In the genomic region with DNA sequence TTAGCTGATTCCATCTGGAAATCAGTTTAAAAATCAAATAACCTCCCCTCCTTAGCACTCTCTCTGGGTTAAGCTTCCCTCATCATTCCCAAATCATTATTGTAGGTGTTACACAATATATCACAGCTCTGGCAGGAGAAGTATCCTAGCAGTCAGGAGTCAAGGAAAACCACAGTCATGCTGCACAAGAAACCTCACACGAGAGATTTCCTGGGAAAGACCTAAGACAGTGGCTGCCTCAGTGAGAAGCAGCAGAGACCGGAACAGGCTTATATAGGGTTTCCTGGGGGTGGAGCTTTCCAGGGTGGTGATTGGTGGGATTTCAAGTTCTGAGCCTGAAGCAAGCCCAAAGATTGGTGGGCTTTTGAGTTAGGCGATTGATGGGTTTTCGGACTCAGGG, we compare ENCODE assay signal across 26 mouse cellular contexts.
"Had no signal": no experiment of that assay in that cellular context is flagged by ENCODE, and none has a peak within 500 bp of the region (broad histone marks: within the 10 kb centered on the region; RNA-seq: fewer than 3 reads in every experiment).

No protein-coding gene starts in this region.

- H3K4me3 ChIP-seq: limb, embryonic 10.5 days; limb, embryonic 12.5 days; limb, embryonic 13.5 days; limb, embryonic 15.5 days; liver, embryonic 12.5 days; liver, embryonic 13.5 days; liver, embryonic 15.5 days; lung, embryonic 15.5 days; megakaryocyte, embryonic 14.5 days; midbrain, embryonic 10.5 days; midbrain, embryonic 12.5 days; midbrain, embryonic 13.5 days; midbrain, embryonic 15.5 days; myocyte; neural tube, embryonic 12.5 days; neural tube, embryonic 13.5 days had no signal

- DNase-seq: left cerebral cortex, postnatal 4 days; liver; liver, embryonic 13.5 days; liver, postnatal 0 days; lung, adult 18-20 months; lung, adult 2 months; lung, postnatal 14 days; lung, postnatal 36 days; lung, postnatal 4 days; midbrain, embryonic 14.5 days had no signal

- H3K27ac ChIP-seq: limb, embryonic 13.5 days; liver, embryonic 13.5 days; liver, embryonic 14.5 days; liver, embryonic 15.5 days; midbrain, embryonic 10.5 days; midbrain, embryonic 12.5 days; midbrain, embryonic 13.5 days; midbrain, embryonic 15.5 days; neural tube, embryonic 12.5 days; neural tube, embryonic 13.5 days had no signal
